Mouse (Mus musculus) erythroblast, embryonic 14.5 days (primary cell): Measurements from ENCODE around the gene Mrps24. TPM values are rescaled to one million over a fixed set of nuclear protein-coding genes. Genes with fewer than 3 reads are reported as not detected.

Experiments used
- H3K27me3 ChIP-seq: 2 replicates; pipeline ENCODE4 v1.6.1; 2012; ENCODE audit warnings: inconsistent platforms; ENCODE audit not compliant: control insufficient read depth
- H3K36me3 ChIP-seq: 2 replicates; pipeline ENCODE4 v1.6.1; 2012; ENCODE audit warnings: mild to moderate bottlenecking, inconsistent platforms; ENCODE audit not compliant: control insufficient read depth
- H3K4me1 ChIP-seq: 2 replicates; pipeline ENCODE4 v1.6.1; 2012; ENCODE audit warnings: inconsistent platforms; ENCODE audit not compliant: control insufficient read depth
- H3K4me3 ChIP-seq: replicated peaks from 2 replicates; pipeline ENCODE3; 2012; ENCODE audit warnings: moderate library complexity, mild to moderate bottlenecking, inconsistent platforms
- H3K9me3 ChIP-seq: 2 replicates; pipeline ENCODE4 v1.6.1; 2012; ENCODE audit warnings: low read length, inconsistent platforms, mixed read lengths; ENCODE audit not compliant: control insufficient read depth
- GATA1 ChIP-seq: IDR thresholded peaks from 2 replicates; pipeline ENCODE4 v1.6.1; 2012; ENCODE audit warnings: low read length, inconsistent platforms, mixed read lengths
- TAL1 ChIP-seq: IDR thresholded peaks from 3 replicates; pipeline ENCODE4 v1.6.1; 2012; ENCODE audit warnings: low read length, inconsistent platforms, mixed read lengths
- polyA plus RNA-seq: library from polyadenylated mRNA; stranded (reverse); fragments of >175 nt; gene quantifications from 2 replicates; pipeline ENCODE4 v1.2.3, GENCODE M21; 2012

Mrps24 gene
- polyA plus RNA-seq, result 10.8 and 14.0 TPM in 2 replicates

DNA sequence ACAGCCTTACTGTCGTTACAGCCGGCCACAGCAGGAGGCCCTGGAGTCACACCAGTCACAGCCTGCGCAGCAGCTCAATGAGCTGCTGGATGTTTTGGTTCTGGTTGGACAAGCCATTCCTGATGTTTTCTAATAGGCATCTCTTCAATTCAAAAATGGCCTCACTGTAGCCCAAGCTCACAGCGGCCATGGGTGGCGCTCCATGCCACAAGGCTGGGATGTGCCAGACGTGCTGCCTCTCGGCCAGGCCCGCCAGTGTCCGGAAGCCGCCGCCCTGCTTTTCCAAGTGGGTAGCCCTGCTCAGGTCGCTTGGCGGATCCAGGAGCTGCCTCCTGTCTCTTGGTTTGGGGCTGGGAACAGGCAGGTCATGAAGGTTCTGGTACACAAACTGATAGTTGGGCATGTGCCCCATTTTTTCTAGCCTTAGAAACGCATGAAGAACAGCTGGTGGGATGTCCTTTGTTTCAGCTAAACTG lies at the start of gene Mrps24:
Mrps24 (minus strand) TSS at position 51 of the 476 bp plus-strand sequence.
- Histone ChIP-seq H3K4me1 (peaks cover 1% of the 10 kb centered on the region; the same call in 1 of the 2 replicates), H3K27me3 (no peaks in the 10 kb centered on the region), H3K9me3 (no peaks in the 10 kb centered on the region), H3K36me3 (peaks cover 52% of the 10 kb centered on the region), H3K4me3 (no peak within 1 kb of the TSS)
- TF ChIP-seq TAL1, result no peak
- TF ChIP-seq GATA1, result no peak

DNA sequence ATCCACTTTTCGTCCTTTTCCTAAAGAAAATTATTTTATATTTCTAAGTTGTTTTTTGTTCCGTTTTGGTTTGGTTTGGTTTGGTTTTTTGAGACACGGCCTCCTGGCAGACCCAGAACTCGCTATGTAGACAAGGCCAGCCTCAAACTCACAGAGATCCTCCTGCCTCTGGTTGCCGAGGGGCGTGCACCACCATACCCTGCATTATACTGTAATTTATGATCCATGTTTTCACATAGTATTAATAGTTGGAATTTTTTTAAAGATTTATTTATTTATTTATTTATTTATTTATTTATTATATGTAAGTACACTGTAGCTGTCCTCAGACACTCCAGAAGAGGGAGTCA lies 47.1 kb upstream of the Mrps24 start:
- no peaks in the 10 kb centered on the region for H3K27me3 ChIP-seq
- H3K9me3 ChIP-seq, result no peaks in the 10 kb centered on the region
- H3K4me3 ChIP-seq, result peak overlapping the region; percentile 78
- peaks cover 3% of the 10 kb centered on the region for H3K36me3 ChIP-seq
- no peak for TF ChIP-seq GATA1
- TF ChIP-seq TAL1, result no peak
- peaks cover 31% of the 10 kb centered on the region for H3K4me1 ChIP-seq

DNA sequence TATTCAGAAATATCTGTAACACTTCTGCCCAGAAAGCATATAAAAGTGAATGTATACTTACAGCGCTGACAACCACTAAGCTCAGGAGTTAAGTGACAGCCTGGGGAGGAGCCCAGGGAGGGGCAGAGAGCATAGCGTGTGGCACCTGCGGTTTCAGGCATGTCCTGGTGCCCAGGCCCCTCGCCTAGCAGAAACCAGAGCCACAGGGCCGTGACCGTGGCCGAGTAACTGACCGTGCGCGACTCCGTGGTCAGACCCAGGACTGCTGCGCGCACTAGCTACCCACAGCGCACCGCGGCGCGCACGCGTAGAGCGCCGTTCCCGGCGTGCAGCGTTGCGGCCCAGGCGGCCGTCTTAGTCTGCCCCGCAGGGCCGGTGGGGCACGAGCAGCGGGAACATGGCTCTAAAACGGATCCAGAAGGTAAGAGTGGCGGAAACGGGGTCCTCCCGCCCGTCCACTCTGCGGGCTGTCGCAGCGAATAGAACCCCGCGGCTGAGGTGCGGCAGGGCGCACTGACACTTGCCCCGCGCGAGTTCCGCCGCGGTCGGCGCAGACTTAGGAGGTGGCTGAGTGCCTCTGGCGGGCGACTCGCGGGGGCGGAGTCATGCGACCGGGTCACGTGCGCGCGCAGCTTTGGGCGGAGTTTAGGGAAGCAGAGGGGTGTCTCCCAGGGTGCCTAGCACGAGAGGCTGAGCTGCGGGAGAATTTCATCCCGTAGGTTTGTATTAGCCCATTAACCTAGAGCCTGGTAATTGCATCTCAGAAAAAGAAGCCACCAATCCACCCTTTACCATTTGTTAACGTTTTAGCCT lies 46.5 kb upstream of the Mrps24 start, which contains the start of gene Urgcp:
Urgcp (minus strand) TSS at position 557 of the 813 bp plus-strand sequence.
- TF ChIP-seq GATA1, result no peak
- TF ChIP-seq TAL1, result no peak
- H3K27me3 ChIP-seq, result no peaks in the 10 kb centered on the region
- H3K4me1 ChIP-seq, result peaks cover 31% of the 10 kb centered on the region
- peaks cover 3% of the 10 kb centered on the region for H3K36me3 ChIP-seq
- H3K4me3 ChIP-seq, result peak within 1 kb of the TSS; percentile 78
- H3K9me3 ChIP-seq, result no peaks in the 10 kb centered on the region

DNA sequence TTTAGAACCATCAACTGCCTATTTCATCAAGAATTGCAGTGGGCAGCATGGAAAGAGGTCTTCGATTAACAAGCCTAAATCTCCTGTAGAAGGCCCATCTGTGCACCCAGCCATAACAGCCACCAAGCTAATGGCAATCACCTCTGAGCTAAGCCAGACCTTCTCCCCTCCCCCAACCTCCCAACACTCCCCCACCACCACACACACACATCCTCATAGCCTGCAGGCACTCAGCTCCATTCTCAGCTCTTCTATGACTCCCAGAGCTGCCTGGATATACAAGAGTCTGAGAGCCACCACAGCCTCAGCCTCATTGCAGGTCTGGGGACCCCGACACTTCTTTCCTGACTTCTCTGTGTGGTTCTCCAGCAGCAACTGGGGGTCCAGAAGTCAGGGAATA lies 38.3 kb upstream of the Mrps24 start:
- no peak for TF ChIP-seq TAL1
- no peak for TF ChIP-seq GATA1
- Histone ChIP-seq H3K36me3 (no peaks in the 10 kb centered on the region; the same call in 1 of the 2 replicates), H3K9me3 (peaks cover 5% of the 10 kb centered on the region; the same call in 1 of the 2 replicates), H3K27me3 (no peaks in the 10 kb centered on the region), H3K4me3 (no peak overlapping the region), H3K4me1 (no peaks in the 10 kb centered on the region; the same call in 1 of the 2 replicates)

DNA sequence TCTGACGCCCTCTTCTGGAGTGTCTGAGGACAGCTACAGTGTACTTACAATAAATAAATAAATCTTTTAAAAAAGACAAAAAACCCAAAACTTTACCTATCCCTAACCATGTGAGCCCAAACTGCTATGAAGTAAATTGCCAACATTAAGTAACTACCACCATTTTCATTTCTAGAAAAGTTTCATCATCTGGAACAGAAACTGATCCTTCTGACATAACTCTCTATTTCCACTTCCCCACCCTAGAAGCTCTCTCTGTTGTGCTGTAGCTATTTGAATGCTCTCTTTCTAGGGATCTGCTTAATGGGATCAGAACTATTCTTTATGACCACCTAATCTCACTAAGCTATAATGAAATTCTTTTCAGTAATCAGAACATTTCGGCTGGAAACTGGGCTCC lies 29.5 kb upstream of the Mrps24 start:
- H3K27me3 ChIP-seq, result no peaks in the 10 kb centered on the region
- TF ChIP-seq GATA1 (no peak), TAL1 (no peak)

DNA sequence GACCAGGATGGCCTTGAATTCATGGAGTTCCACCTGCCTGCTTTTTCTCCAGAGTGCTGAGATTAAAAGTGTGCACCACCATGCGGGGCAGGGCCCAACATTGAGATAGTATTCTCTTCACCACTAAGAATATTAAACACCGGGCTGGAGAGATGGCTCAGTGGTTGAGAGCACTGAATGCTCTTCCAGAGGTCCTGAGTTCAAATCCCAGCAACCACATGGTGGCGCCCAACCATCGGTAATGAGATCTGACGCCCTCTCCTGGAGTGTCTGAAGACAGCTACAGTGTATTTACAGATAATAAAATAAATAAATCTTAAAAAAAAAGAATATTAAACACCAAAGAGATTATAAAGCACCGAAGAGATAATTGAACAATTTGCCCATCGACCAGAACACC lies 26.6 kb upstream of the Mrps24 start:
- H3K36me3 ChIP-seq, result peaks cover 7% of the 10 kb centered on the region
- no peaks in the 10 kb centered on the region for H3K9me3 ChIP-seq
- H3K4me1 ChIP-seq, result peaks cover 32% of the 10 kb centered on the region
- TF ChIP-seq TAL1, result no peak
- TF ChIP-seq GATA1, result no peak
- H3K4me3 ChIP-seq, result no peak overlapping the region
- no peaks in the 10 kb centered on the region for H3K27me3 ChIP-seq

More for the DNA sequence above, 29.5 kb upstream of the Mrps24 start:
- H3K9me3 ChIP-seq, result no peaks in the 10 kb centered on the region
- H3K4me3 ChIP-seq, result no peak overlapping the region
- no peaks in the 10 kb centered on the region for H3K36me3 ChIP-seq
- H3K4me1 ChIP-seq, result peaks cover 20% of the 10 kb centered on the region

DNA sequence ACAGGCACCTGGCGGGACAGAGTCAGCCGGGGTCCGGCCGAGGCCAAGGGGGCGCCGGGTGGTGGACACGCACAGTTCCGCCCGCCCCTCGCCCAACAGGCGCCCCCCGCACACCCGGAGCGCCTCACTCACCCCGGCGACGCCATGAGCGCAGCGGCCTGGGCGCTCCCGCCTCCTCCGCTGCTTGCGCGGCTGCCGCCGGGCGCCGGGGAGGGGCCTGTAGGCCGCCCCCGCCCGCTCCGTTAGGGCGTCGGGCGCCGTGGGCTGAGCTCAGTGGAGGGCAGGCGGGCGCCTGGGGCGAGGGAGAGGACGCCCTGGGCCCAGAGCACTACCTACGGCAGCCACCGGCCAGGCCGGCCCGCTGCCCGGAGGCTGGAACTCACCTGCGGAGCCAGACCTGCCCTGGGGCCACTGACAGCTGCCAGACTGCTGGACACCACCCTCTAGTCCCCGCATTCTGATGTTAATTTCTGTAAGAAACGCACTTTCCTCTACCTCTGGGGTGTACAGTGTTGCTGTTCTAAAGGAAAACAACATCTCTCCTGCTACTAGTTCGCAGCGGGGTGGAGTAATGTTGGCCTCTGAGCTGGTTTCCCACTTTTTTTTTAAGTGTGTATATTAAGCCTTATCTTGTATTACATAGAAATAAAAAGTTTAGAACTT lies 25.6 kb upstream of the Mrps24 start:
- TF ChIP-seq GATA1, result no peak
- no peak for TF ChIP-seq TAL1
- no peaks in the 10 kb centered on the region for H3K27me3 ChIP-seq
- peaks cover 7% of the 10 kb centered on the region for H3K36me3 ChIP-seq
- H3K4me3 ChIP-seq, result peak overlapping the region; percentile 95
- peaks cover 32% of the 10 kb centered on the region for H3K4me1 ChIP-seq
- no peaks in the 10 kb centered on the region for H3K9me3 ChIP-seq

DNA sequence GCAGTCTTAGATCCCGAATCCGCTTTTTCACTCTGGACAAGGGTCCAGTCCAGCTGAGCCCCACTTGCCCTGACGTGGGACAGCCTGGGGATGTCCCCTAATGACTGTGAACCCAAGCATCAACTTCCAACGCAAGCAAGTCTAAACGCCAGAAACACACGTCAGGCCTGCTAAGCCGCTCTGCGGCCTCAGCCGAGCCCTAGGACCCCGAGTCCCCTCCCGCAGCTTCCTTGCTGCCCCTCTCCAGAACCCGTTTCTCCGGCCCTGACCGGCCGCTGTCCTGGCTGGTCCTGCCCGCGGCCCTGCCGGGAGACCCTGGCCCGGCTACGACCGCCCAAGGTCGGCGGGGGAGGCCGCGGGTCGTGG lies 25.1 kb upstream of the Mrps24 start:
- H3K9me3 ChIP-seq, result no peaks in the 10 kb centered on the region
- H3K36me3 ChIP-seq, result peaks cover 7% of the 10 kb centered on the region
- H3K4me3 ChIP-seq, result peak overlapping the region; percentile 95
- no peak for TF ChIP-seq TAL1
- no peak for TF ChIP-seq GATA1
- H3K27me3 ChIP-seq, result no peaks in the 10 kb centered on the region
- H3K4me1 ChIP-seq, result peaks cover 32% of the 10 kb centered on the region

DNA sequence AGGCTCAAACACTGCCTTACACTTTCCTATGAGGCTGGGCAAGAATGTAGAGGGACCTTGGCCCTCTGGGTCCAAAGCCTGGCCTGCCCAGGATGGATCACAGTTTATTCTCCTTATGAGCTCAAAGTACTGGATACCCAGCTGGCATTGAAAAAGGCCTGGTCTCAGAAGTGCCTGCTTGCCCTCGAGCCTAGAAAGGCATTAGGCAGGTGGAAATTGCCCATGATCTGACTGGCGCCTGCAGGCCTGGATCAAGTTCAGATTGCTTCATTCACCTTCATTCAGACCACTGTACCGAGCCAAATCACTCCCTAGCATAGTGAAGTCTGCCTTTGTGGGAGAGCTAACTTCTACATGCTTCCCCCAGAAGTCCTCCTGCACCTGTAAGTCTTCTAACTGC lies 24.4 kb upstream of the Mrps24 start:
- peaks cover 9% of the 10 kb centered on the region for H3K36me3 ChIP-seq
- H3K4me3 ChIP-seq, result peak overlapping the region; percentile 95
- no peaks in the 10 kb centered on the region for H3K9me3 ChIP-seq
- TF ChIP-seq TAL1, result no peak
- TF ChIP-seq GATA1, result no peak
- H3K27me3 ChIP-seq, result no peaks in the 10 kb centered on the region
- H3K4me1 ChIP-seq, result peaks cover 32% of the 10 kb centered on the region
